Mouse (Mus musculus) olfactory bulb, adult 2 months (tissue): ENCODE measurements around the gene Jmjd1c. TPM values are rescaled to one million over a fixed set of nuclear protein-coding genes. Genes with fewer than 3 reads are reported as not detected.

Experiments used
- H3K27ac ChIP-seq: fragments of 200-500 bp; 2 replicates; pipeline ENCODE4 v1.5.1; 2012; ENCODE audit warnings: low read depth, low read length; ENCODE audit not compliant: insufficient read depth
- H3K4me1 ChIP-seq: fragments of 200-500 bp; 2 replicates; pipeline ENCODE4 v1.6.1; 2012; ENCODE audit warnings: low read length; ENCODE audit not compliant: control insufficient read depth, insufficient read depth
- H3K4me3 ChIP-seq: fragments of 200-500 bp; 2 replicates; pipeline ENCODE4 v1.5.1; 2012; ENCODE audit warnings: mild to moderate bottlenecking, low read depth, low read length, moderate library complexity; ENCODE audit not compliant: insufficient read depth
- CTCF ChIP-seq: fragments of 200-500 bp; IDR thresholded peaks from 2 replicates; pipeline ENCODE4 v1.5.1; 2012; ENCODE audit warnings: low read depth, mild to moderate bottlenecking, low read length, moderate library complexity; ENCODE audit not compliant: insufficient read depth
- POLR2A ChIP-seq: fragments of 200-500 bp; IDR thresholded peaks from 2 replicates; pipeline ENCODE4 v1.6.1; 2012; ENCODE audit warnings: mild to moderate bottlenecking, low read depth, low read length, moderate library complexity; ENCODE audit not compliant: insufficient read depth
- WGBS: fragments of 180-500 bp; shearing (Covaris S2); methylation state at CpG from one replicate; pipeline ENCODE4 v1.1.7; 2018; 5-methylcytosine and 5-hydroxymethylcytosine counted together
- polyA plus RNA-seq: library from polyadenylated mRNA; stranded (reverse); fragments of >200 nt; gene quantifications from 2 replicates; pipeline ENCODE4 v1.2.4, GENCODE M21; 2012; ENCODE audit warnings: low replicate concordance; ENCODE audit not compliant: missing spikeins, insufficient read depth, insufficient read length

The Jmjd1c gene
- polyA plus RNA-seq, 1 experiment: 77.0 TPM

- Histone ChIP-seq H3K4me3 (no peak overlapping the region), H3K4me1 (peaks cover 13% of the 10 kb centered on the region), H3K27ac (peak overlapping the region; percentile 72)
- 27% methylated on average over 17 of the region's 17 CpGs for WGBS
- TF ChIP-seq CTCF (no peak), POLR2A (no peak)
Observed at GRCm38 (mm10) chr10:67055867-67056856, 39.8 kb upstream of the Jmjd1c start.

GRCm38 (mm10) chr10:67057208-67057607 is 38.7 kb upstream of the Jmjd1c start:
- Histone ChIP-seq H3K4me1 (peaks cover 13% of the 10 kb centered on the region), H3K4me3 (no peak overlapping the region), H3K27ac (no peak overlapping the region)
- no peak for TF ChIP-seq CTCF
- TF ChIP-seq POLR2A: no peak

- peak overlapping the region; percentile 59 for H3K27ac ChIP-seq
- TF ChIP-seq CTCF (no peak), POLR2A (no peak)
- 76% methylated on average over 6 of the region's 6 CpGs for WGBS
Observed at GRCm38 (mm10) chr10:67057696-67058095, 38.2 kb upstream of the Jmjd1c start.

GRCm38 (mm10) chr10:67058297-67058696 is 37.6 kb upstream of the Jmjd1c start:
- TF ChIP-seq POLR2A (no peak), CTCF (no peak)
- Histone ChIP-seq H3K4me1 (peaks cover 13% of the 10 kb centered on the region), H3K4me3 (no peak overlapping the region), H3K27ac (peak overlapping the region; percentile 59; the same call in 1 of the 2 replicates)
- WGBS: 47% methylated on average over 7 of the region's 7 CpGs

More at GRCm38 (mm10) chr10:67057696-67058095, 38.2 kb upstream of the Jmjd1c start:
- H3K4me1 ChIP-seq: peaks cover 13% of the 10 kb centered on the region
- no peak overlapping the region for H3K4me3 ChIP-seq

GRCm38 (mm10) chr10:67058702-67059101 is 37.2 kb upstream of the Jmjd1c start:
- Histone ChIP-seq H3K4me3 (no peak overlapping the region), H3K4me1 (peaks cover 10% of the 10 kb centered on the region), H3K27ac (no peak overlapping the region)
- TF ChIP-seq CTCF (no peak), POLR2A (no peak)
- WGBS: 46% methylated on average over 6 of the region's 6 CpGs

- WGBS: 65% methylated on average over 10 of the region's 10 CpGs
- peaks cover 5% of the 10 kb centered on the region; the same call in 1 of the 2 replicates for H3K4me1 ChIP-seq
- H3K4me3 ChIP-seq: no peak overlapping the region
- TF ChIP-seq CTCF (no peak), POLR2A (no peak)
- no peak overlapping the region for H3K27ac ChIP-seq
Observed at GRCm38 (mm10) chr10:67061367-67061801, 34.5 kb upstream of the Jmjd1c start.

- TF ChIP-seq CTCF (no peak), POLR2A (no peak)
- 60% methylated on average over 4 of the region's 4 CpGs for WGBS
- peaks cover 2% of the 10 kb centered on the region; the same call in 1 of the 2 replicates for H3K4me1 ChIP-seq
- H3K27ac ChIP-seq: peak overlapping the region; percentile 41; the same call in 1 of the 2 replicates
- no peak overlapping the region for H3K4me3 ChIP-seq
Observed at GRCm38 (mm10) chr10:67061823-67062222, 34.1 kb upstream of the Jmjd1c start.

GRCm38 (mm10) chr10:67065277-67065887 is 30.5 kb upstream of the Jmjd1c start:
- no peak overlapping the region for H3K27ac ChIP-seq
- WGBS: 72% methylated on average over 7 of the region's 7 CpGs
- no peak overlapping the region for H3K4me3 ChIP-seq
- TF ChIP-seq CTCF (no peak), POLR2A (no peak)
- 0 out of 2 replicates have a peak, but pooled peaks cover 2% of the 10 kb centered on the region for H3K4me1 ChIP-seq

- 0 out of 2 replicates have a peak, but pooled peaks cover 2% of the 10 kb centered on the region for H3K4me1 ChIP-seq
- WGBS: 57% methylated on average over 5 of the region's 5 CpGs
- H3K27ac ChIP-seq: 0 out of 2 replicates have a peak overlapping the region, but pooled peaks have one; percentile 13
- TF ChIP-seq CTCF: no peak
- TF ChIP-seq POLR2A: no peak
- H3K4me3 ChIP-seq: no peak overlapping the region
Observed at GRCm38 (mm10) chr10:67065927-67066326, 30.0 kb upstream of the Jmjd1c start.
